Mouse (Mus musculus) E14TG2a.4 (cell line): Measurements from ENCODE around the gene Igfals.

ENCODE experiments used
- CTCF ChIP-seq: conservative IDR thresholded peaks from 2 replicates; pipeline ENCODE4 v1.5.1; 2014; ENCODE audit warnings: low read length
- POU5F1 ChIP-seq: IDR thresholded peaks from 2 replicates; pipeline ENCODE4 v1.6.1; 2014; ENCODE audit warnings: low read length, borderline replicate concordance

DNA sequence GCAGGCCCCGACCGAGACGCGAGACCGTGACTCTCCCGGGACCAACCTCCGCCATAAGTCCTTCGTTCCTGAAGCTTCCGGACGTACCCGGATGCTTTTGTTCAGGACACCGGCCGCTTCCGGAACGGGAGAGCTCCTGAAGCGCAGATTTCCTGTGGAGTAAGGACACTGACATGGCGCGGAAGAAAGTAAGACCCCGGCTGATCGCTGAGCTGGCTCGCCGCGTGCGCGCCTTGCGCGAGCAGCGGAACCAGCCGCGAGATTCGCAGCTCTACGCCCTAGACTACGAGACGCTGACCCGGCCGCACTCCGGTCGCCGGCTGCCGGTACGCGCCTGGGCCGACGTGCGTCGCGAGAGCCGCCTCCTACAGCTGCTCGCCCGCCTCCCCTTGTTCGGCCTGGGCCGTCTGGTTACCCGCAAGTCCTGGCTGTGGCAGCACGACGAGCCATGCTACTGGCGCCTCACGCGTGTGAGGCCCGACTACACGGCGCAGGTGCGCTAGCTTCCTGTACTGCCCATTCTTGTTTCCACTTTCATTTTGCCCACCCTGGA is 29.3 kb downstream of the Igfals start, which contains the start of the genes Eme2 and Mrps34:
- TF ChIP-seq CTCF = no peak
- no peak for TF ChIP-seq POU5F1
